Mouse (Mus musculus): Measurements from ENCODE around the gene Zfp598. TPM values are rescaled to one million over a fixed set of nuclear protein-coding genes. Genes with fewer than 3 reads are reported as not detected.
A peak's percentile ranks its signal among the peaks of the same experiment; 100 is the strongest.

Zfp598 gene
- polyA plus RNA-seq, 3 experiments from 2014 or later: 4.1 to 5.8 (median 5.4) TPM

DNA sequence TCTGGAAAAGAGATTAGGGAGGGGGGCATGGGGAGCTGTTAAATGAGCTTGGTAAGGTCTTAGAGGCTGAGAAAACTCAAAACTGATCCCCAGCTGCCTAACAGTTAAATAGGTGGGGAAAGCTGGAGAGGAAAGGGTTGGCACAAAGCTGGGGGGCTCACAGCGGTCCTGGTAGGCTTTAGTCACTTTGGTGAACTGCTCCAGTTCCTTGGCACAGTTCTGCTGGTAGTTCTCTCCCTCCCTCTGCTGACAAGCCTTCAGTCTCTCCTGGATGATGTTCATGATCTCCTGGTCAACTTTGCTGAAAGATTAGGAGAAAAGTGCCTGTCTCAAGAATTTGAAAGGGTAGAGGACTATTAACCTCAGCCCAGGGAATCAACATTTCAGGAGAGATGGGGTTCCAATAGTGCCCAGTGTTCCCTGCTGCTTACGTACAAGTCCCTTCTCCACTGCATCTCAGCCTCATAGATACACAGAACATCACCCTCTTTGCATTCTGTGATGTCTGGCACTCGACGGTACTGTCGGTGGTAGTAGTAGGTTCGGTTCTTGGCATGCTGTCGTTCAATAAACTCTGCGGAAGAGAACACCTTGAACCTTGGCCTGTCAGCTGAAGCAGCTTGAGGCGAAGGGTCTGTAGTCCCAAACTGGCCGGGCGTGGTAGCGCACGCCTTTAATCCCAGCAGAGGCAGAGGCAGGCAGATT, 52.9 kb downstream of the Zfp598 start:
- no peak for ATAC-seq

DNA sequence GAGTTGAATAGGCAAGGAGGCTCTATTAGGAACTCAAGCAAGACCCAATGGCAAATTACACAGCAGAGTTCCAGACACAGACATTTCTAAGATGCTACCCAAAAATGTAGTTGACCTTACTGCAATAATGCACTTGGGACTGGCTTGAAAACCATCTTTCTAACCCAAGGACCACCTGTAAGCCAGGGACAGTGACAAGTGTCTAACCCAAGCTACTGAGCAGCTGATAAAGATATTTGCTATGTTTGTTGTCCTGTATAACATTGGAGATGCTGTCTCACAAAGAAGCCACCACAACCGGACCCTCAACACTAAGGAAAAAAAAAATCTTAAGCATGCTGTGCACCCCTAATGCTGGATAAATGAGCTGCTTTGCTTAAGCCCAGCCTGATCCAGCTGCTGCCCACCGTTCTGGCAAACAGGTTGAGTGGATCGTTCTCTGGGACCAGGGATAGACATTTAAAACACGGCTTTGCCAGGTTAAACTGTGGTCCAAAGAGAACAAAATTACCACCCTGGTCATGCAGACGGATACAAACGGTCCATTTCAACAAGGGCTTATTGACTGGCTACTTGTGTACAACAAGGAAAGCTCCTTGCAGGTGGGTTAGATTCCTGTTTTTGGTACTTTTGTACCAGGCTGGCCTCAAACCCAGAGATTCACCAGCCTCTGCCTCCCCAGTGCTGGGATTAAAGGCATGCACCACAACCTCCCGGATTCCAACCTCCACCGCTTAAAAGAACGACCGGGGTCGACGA, 53.8 kb downstream of the Zfp598 start:
- ATAC-seq: no peak

DNA sequence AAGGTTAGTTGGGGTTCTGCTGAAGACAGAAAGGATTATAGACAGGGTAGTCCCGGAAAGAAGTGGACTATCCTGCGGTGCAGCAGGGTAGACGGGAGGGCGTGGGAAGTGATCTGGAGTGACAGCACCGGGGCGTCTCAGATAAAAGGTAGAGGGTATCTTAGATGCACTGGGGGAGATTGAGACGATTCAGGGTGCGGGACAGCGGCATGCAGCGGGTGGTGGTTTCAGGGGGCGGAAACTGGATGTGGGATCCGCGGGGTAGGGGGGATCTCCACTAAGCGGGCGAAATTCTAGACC, 54.3 kb downstream of the Zfp598 start:
- ATAC-seq: peak; percentile 8

DNA sequence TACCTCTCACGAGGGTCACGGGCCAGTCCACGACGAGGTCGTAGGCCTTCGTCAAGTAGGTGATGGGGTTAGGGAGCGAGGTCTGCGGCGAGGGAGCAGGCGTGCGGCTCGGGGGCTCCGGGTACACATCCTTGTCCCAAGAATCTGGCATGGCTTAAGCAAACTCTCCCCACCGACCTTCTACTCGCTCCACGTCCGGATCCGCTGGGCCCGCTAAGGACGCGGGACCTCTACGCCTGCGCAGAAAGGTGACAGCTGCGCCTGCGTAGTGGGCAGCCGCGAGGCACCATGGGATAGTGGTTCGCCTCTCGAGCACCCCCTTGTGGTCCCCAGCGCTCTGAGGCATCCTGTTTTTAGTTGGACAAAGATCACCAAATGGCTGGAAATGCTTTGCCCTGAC, 54.7 kb downstream of the Zfp598 start, which contains the start of gene Ndufb10:
TSS of gene Ndufb10 (minus strand) at position 295 of the 400 bp plus-strand sequence.
- ATAC-seq: peak; percentile 44

DNA sequence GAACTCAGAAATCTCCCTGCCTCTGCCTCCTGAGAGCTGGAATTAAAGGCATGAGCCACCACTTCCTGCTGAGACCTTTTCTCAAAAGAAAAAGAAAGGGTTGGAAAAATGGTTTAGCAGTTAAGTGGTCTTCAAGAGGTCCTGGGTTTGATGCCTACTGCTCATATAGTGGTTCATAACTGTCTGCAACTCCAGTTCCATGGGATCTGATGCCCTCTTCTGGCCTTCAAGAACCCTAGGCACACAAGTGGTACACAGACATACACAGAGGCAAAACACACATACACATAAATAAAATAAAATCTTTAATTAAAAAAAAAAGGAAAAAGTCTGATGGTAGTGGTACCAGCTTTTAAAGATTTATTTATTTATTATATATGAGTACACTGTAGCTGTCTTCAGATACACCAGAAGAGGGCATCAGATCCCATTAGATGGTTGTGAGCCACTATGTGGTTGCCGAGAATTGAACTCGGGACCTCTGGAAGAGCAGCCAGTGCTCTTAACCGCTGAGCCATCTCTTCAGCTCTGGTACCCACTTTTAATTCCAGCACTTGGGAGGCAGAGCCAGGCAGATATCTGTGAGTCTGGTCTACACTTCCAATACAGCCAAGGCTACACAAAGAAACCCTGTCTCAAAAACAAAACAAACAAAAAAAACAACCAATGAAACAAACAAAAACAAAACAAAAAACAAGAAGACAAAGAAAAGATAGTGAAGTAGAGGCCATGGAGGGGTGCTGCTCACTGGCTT, 56.3 kb downstream of the Zfp598 start:
- ATAC-seq: no peak

DNA sequence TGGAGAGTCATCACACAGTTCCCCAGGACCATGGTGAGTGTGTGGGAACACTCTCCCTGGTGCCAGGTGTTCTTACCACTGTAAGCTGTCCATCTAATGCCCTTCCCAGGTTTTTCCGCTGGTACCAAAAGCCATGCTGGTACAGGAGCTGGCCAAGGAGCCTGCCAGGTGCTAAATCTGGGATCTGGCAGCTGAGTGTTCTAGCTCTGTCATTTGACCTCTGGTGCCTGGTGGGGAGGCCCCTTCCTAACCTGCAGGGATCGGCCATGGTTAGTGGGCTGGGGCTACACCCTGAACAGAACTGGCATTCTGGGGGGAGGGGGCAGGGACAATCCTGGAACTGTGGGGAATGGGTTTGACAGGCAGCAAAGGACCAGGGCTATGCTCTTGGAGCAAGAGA, 58.1 kb downstream of the Zfp598 start, which contains the start of gene Rpl3l:
TSS of gene Rpl3l (plus strand) at position 203 of the 400 bp plus-strand sequence.
- no peak for ATAC-seq

DNA sequence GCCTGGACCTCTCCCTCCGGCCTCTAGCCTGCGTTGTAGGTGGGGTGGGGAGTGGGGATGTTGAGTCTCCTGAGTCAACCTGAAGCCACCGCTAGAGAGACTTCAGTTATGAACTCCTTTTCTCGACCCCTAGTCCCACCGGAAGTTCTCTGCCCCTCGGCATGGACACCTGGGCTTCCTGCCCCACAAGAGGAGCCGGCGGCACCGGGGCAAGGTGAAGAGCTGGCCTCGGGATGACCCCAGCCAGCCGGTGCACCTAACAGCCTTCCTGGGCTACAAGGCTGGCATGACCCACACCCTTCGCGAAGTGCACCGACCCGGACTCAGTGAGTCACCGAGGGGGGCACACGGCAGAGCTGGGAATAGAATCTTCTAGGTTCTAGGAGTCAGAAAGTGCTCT, 58.7 kb downstream of the Zfp598 start:
- no peak for ATAC-seq

DNA sequence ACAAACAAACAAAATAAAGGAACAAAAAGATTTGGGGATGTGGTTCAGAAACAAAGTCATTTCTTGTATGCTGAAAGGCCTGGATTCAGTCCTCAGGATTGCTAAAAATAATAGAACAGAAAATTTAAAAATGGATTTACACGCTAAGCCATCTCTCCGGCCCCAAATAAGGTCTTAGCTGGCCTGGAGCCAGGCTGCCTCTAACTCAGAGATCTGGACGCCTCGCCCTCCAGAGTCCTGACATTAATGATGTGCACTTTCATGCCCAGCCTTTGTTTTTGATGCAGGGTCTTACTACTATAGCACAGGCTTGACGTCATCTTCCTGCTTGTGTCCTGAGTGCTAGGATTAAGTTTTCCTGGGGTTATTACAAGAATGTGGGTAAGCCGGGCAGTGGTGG, 59.6 kb downstream of the Zfp598 start:
- ATAC-seq: no peak

DNA sequence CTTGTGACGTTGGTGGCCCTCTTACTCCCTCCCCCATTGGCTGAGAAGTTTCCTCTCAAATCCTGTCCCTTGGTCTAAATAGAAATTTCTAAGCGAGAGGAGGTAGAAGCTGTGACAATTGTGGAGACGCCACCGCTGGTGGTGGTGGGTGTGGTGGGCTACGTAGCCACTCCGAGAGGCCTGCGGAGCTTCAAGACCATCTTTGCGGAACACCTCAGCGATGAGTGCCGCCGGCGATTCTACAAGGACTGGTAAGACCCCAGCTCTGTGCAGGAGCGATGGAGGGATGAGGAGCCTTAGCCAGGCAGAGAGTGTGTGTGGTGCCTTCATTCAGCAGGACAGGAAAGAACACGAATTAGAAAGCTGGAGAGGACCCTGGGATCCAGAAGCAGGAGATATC, 61.3 kb downstream of the Zfp598 start:
- no peak for ATAC-seq

Other genes with a start within 250 kb of the Zfp598 start
- gene Eci1, start 243.0 kb upstream of the Zfp598 start, polyA plus RNA-seq (2017; shearing (Covaris generic)): 10 to 100 TPM; 52.4 to 61.7 (median 59.7) TPM
- 1 to 10 TPM; 2.9 to 6.5 (median 4.8) TPM for gene Dnase1l2, start 226.6 kb upstream of the Zfp598 start, polyA plus RNA-seq (2017; shearing (Covaris generic))
- 10 to 100 TPM; 22.1 to 49.8 (median 23.6) TPM for gene E4f1, start 199.4 kb upstream of the Zfp598 start, polyA plus RNA-seq (2017; shearing (Covaris generic))
- 1 to 10 TPM; 3.5 to 6.9 (median 4.6) TPM for gene Pgp, start 199.3 kb upstream of the Zfp598 start, polyA plus RNA-seq (2017; shearing (Covaris generic))
- not detected for gene Bricd5, start 195.8 kb upstream of the Zfp598 start, polyA plus RNA-seq (2017; shearing (Covaris generic))
- 10 to 100 TPM; 14.0 to 14.9 (median 14.5) TPM for gene Mlst8, start 190.6 kb upstream of the Zfp598 start, polyA plus RNA-seq (2017; shearing (Covaris generic))
- gene Caskin1, start 181.1 kb upstream of the Zfp598 start, polyA plus RNA-seq (2017; shearing (Covaris generic)): under 1 TPM in 2 of 3 experiments, not detected in 1; 0.16 to 0.23 TPM
- 10 to 100 TPM; 45.5 to 54.2 (median 53.7) TPM for gene Traf7, start 141.7 kb upstream of the Zfp598 start, polyA plus RNA-seq (2017; shearing (Covaris generic))
- 1 to 10 TPM; 1.1 to 6.5 (median 2.0) TPM for gene Rab26, start 135.5 kb upstream of the Zfp598 start, polyA plus RNA-seq (2017; shearing (Covaris generic))
- 10 to 100 TPM in 2 of 3 experiments, 1 to 10 TPM in 1; 9.9 to 32.6 (median 22.6) TPM for gene Pkd1, start 119.9 kb upstream of the Zfp598 start, polyA plus RNA-seq (2017; shearing (Covaris generic))
- 10 to 100 TPM; 17.0 to 17.7 (median 17.1) TPM for gene Tsc2, start 37.1 kb upstream of the Zfp598 start, polyA plus RNA-seq (2017; shearing (Covaris generic))
- 1 to 10 TPM; 2.0 to 4.8 (median 2.8) TPM for gene Nthl1, start 37.0 kb upstream of the Zfp598 start, polyA plus RNA-seq (2017; shearing (Covaris generic))
- not detected for gene Slc9a3r2, start 19.4 kb upstream of the Zfp598 start, polyA plus RNA-seq (2017; shearing (Covaris generic))
- gene Npw, start 11.2 kb upstream of the Zfp598 start, polyA plus RNA-seq (2017; shearing (Covaris generic)): not detected
- gene Syngr3, start 20.3 kb downstream of the Zfp598 start, polyA plus RNA-seq (2017; shearing (Covaris generic)): 1 to 10 TPM in 2 of 3 experiments, under 1 TPM in 1; 0.51 to 5.4 (median 1.7) TPM
- 10 to 100 TPM; 10.2 to 18.4 (median 13.1) TPM for gene Gfer, start 26.5 kb downstream of the Zfp598 start, polyA plus RNA-seq (2017; shearing (Covaris generic))
- gene Noxo1, start 26.5 kb downstream of the Zfp598 start, polyA plus RNA-seq (2017; shearing (Covaris generic)): 1 to 10 TPM; 1.8 to 3.5 (median 2.7) TPM
- 10 to 100 TPM; 29.5 to 55.4 (median 32.2) TPM for gene Tbl3, start 38.0 kb downstream of the Zfp598 start, polyA plus RNA-seq (2017; shearing (Covaris generic))
- not detected for gene Rnf151, start 48.4 kb downstream of the Zfp598 start, polyA plus RNA-seq (2017; shearing (Covaris generic))
- 100 to 1,000 TPM; 452 to 883 (median 453) TPM for gene Rps2, start 48.4 kb downstream of the Zfp598 start, polyA plus RNA-seq (2017; shearing (Covaris generic))
- 100 to 1,000 TPM; 234 to 249 (median 238) TPM for gene Ndufb10, start 54.8 kb downstream of the Zfp598 start, polyA plus RNA-seq (2017; shearing (Covaris generic))
- not detected for gene Rpl3l, start 58.1 kb downstream of the Zfp598 start, polyA plus RNA-seq (2017; shearing (Covaris generic))
- gene Msrb1, start 67.0 kb downstream of the Zfp598 start, polyA plus RNA-seq (2017; shearing (Covaris generic)): 10 to 100 TPM; 27.2 to 34.4 (median 28.6) TPM
- not detected for gene Hs3st6, start 83.3 kb downstream of the Zfp598 start, polyA plus RNA-seq (2017; shearing (Covaris generic))
- gene Meiob, start 134.6 kb downstream of the Zfp598 start, polyA plus RNA-seq (2017; shearing (Covaris generic)): not detected
- 10 to 100 TPM; 24.3 to 30.5 (median 25.2) TPM for gene Hagh, start 170.5 kb downstream of the Zfp598 start, polyA plus RNA-seq (2017; shearing (Covaris generic))
- gene Fahd1, start 180.7 kb downstream of the Zfp598 start, polyA plus RNA-seq (2017; shearing (Covaris generic)): 1 to 10 TPM; 1.4 to 2.3 (median 2.0) TPM
- not detected for gene Igfals, start 196.3 kb downstream of the Zfp598 start, polyA plus RNA-seq (2017; shearing (Covaris generic))
- gene Nubp2, start 216.7 kb downstream of the Zfp598 start, polyA plus RNA-seq (2017; shearing (Covaris generic)): 100 to 1,000 TPM in 1 of 3 experiments, 10 to 100 TPM in 2; 75.5 to 104 (median 88.6) TPM
- 10 to 100 TPM; 48.5 to 53.2 (median 49.1) TPM for gene Spsb3, start 217.0 kb downstream of the Zfp598 start, polyA plus RNA-seq (2017; shearing (Covaris generic))
- gene Eme2, start 225.4 kb downstream of the Zfp598 start, polyA plus RNA-seq (2017; shearing (Covaris generic)): 10 to 100 TPM; 16.4 to 26.2 (median 26.1) TPM
- gene Mrps34, start 225.4 kb downstream of the Zfp598 start, polyA plus RNA-seq (2017; shearing (Covaris generic)): 10 to 100 TPM; 68.7 to 85.6 (median 71.2) TPM
- gene Nme3, start 226.8 kb downstream of the Zfp598 start, polyA plus RNA-seq (2017; shearing (Covaris generic)): 10 to 100 TPM; 39.8 to 50.7 (median 45.7) TPM